Mouse (Mus musculus) bone marrow, adult 2 months (tissue): ENCODE data around the gene Sptbn2. TPM values are rescaled to one million over a fixed set of nuclear protein-coding genes. Genes with fewer than 3 reads are reported as not detected.

ENCODE experiments used
- H3K27ac ChIP-seq: fragments of 200-500 bp; 2 replicates; pipeline ENCODE4 v1.5.1; 2012; ENCODE audit warnings: low read depth, mild to moderate bottlenecking, control low read depth, inconsistent platforms, low read length; ENCODE audit not compliant: control insufficient read depth, poor library complexity, insufficient read depth
- H3K4me1 ChIP-seq: fragments of 200-500 bp; 2 replicates; pipeline ENCODE4 v1.6.1; 2011; ENCODE audit warnings: low read length; ENCODE audit not compliant: control insufficient read depth, insufficient read depth
- H3K4me3 ChIP-seq: fragments of 200-500 bp; replicated peaks from 2 replicates; pipeline ENCODE3; 2011; ENCODE audit warnings: mild to moderate bottlenecking, low read depth, low read length, control low read depth; ENCODE audit not compliant: control insufficient read depth
- CTCF ChIP-seq: fragments of 200-500 bp; IDR thresholded peaks from 2 replicates; pipeline ENCODE4 v1.5.1; 2011; ENCODE audit warnings: low read length, control low read depth; ENCODE audit not compliant: control insufficient read depth, insufficient read depth
- POLR2A ChIP-seq: fragments of 200-500 bp; IDR thresholded peaks from 2 replicates; pipeline ENCODE4 v1.6.1; 2011; ENCODE audit warnings: low read depth, mild to moderate bottlenecking, control low read depth, low read length, borderline replicate concordance; ENCODE audit not compliant: control insufficient read depth
- WGBS: fragments of 180-500 bp; shearing (Covaris S2); methylation state at CpG from one replicate; pipeline ENCODE4 v1.1.7; 2018; 5-methylcytosine and 5-hydroxymethylcytosine counted together
- polyA plus RNA-seq: library from polyadenylated mRNA; stranded (reverse); fragments of >200 nt; gene quantifications from 2 replicates; pipeline ENCODE4 v1.2.4, GENCODE M21; 2011; ENCODE audit warnings: low replicate concordance; ENCODE audit not compliant: missing spikeins, insufficient read depth, insufficient read length

Gene Sptbn2
- polyA plus RNA-seq, 1 experiment, result 0.77 TPM

DNA sequence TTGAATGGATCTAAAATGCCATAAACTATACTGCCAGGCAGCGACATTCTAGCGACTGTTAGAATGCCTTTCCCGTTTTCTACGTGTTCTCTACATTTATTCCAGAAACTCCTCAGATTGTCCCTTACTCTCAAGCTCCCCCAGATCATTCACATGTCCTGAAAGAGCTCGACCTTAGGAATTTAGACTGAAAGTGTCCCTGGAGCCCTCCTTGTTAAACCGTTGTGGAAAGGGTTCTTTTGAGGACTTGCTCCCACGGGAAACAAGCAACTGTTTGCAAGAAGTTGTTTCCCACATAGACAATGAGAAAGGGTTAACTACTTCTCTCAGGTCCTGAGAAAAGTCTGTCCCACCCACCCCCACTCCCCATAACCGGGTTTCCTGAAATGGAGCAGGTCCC is 10.3 kb upstream of the Sptbn2 start:
- TF ChIP-seq POLR2A, result no peak
- Histone ChIP-seq H3K4me1 (no peaks in the 10 kb centered on the region; the same call in 1 of the 2 replicates), H3K4me3 (no peak overlapping the region), H3K27ac (no peak overlapping the region)
- 61% methylated on average over 8 of the region's 8 CpGs for WGBS

DNA sequence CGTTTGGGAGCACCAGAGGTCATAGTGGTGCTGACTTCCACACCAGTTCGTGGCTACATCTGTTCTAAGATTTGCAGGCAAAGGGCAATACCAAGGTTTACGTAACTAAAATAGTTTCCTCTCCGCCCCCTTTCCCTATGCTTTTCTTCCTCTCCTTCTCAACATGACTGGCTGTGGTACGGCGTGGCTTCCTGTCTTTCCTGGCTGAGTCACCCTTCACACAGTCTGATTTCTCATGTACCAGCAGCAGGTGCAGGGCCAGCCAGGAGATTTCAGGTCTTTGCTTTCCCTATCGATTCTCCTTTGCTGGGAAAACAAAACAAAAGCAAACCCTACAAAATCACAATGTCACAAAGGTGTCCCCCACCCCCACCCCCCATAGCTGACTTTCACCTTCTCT is 9.7 kb upstream of the Sptbn2 start:
- no peaks in the 10 kb centered on the region; the same call in 1 of the 2 replicates for H3K4me1 ChIP-seq
- no peak overlapping the region for H3K4me3 ChIP-seq
- TF ChIP-seq CTCF (no peak), POLR2A (no peak)
- WGBS, result 2% methylated on average over 7 of the region's 7 CpGs
- H3K27ac ChIP-seq, result no peak overlapping the region

DNA sequence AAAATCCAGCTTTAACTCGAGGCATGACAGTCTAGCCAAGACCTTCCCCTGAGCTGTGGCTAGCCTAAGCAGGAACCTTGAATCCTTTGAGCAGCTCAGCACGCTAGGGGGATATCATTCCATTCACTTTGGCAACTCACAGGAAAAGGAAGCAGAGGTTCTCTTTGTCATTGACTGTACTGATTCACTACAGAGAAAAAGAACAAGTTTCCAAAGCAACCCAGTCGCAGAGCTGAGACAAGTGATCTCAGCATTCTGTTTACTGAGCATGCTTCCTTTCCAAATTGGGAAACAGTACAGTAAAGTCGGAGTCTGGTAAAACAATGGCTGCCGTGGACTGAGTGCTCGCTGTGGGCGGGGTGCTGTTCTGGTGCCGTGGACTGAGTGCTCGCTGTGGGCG is 2.2 kb upstream of the Sptbn2 start:
- no peak overlapping the region for H3K4me3 ChIP-seq
- WGBS, result 56% methylated on average over 10 of the region's 10 CpGs
- H3K4me1 ChIP-seq, result no peaks in the 10 kb centered on the region
- H3K27ac ChIP-seq, result no peak overlapping the region
- TF ChIP-seq CTCF, result no peak
- TF ChIP-seq POLR2A, result no peak

DNA sequence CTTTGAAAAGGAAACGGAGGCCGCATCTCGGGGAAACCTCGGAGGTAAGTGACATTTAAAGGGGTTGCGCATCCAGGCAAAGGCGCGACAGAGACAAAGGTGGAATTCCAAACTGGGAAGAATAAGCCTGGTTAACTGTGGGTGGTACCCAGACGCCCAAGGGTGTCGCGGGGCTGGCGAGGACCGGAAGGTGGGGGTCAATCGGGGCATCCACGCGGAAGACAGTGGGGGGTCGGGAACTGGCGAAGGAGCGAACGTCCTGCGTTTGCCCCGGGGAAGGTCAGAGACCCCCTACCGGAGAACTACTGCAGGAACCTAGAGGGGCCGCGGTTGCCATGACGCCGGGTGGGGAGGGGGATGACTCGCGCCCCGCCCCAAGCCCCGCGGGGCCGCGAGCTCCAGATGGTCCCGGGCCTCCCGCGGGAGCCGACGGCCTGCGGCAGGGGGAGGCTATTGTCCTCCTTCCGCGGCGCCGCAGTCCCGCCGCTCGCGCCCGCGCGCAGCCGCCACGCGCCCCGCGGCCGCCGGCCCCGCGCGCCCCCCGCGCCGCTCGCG is 711 bp downstream of the Sptbn2 start:
- Histone ChIP-seq H3K27ac (no peak overlapping the region; the same call in 1 of the 2 replicates), H3K4me1 (no peaks in the 10 kb centered on the region), H3K4me3 (no peak overlapping the region)
- TF ChIP-seq POLR2A, result no peak
- TF ChIP-seq CTCF, result no peak
- 3% methylated on average over 61 of the region's 65 CpGs for WGBS

DNA sequence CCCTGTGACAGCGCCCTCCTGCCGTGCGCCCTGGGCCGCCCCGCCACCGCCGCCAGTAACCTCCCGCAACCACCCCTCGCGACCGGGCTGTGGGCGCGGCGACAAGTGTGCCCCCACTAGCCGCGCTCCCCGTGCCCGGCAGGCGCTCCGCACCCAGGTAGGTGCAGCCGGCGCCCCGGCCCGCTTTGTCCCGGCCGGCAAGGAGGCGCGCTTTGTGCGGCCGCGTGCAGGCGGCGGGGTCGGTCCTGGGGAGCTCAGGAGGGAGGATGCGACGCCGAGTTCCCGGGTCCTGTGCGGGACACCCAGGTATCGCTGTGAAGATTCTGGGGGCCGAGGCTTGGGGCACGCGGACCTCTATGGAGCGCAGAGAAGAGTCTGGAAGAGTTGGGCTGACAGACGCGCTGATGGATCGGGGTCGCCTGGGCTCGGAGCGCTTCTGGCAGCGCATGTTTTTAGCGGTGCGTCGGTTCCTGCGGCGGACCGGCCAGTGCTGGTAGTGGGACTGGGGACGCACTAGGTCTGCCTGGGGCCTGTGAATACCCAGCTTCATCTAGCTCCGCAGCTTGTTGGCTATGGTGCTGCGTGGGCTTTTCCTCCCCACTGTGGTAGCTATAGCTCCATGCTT is 1.3 kb downstream of the Sptbn2 start:
- H3K4me1 ChIP-seq, result no peaks in the 10 kb centered on the region
- H3K27ac ChIP-seq, result no peak overlapping the region
- no peak overlapping the region for H3K4me3 ChIP-seq
- TF ChIP-seq CTCF, result no peak
- no peak for TF ChIP-seq POLR2A
- 2% methylated on average over 60 of the region's 60 CpGs for WGBS

DNA sequence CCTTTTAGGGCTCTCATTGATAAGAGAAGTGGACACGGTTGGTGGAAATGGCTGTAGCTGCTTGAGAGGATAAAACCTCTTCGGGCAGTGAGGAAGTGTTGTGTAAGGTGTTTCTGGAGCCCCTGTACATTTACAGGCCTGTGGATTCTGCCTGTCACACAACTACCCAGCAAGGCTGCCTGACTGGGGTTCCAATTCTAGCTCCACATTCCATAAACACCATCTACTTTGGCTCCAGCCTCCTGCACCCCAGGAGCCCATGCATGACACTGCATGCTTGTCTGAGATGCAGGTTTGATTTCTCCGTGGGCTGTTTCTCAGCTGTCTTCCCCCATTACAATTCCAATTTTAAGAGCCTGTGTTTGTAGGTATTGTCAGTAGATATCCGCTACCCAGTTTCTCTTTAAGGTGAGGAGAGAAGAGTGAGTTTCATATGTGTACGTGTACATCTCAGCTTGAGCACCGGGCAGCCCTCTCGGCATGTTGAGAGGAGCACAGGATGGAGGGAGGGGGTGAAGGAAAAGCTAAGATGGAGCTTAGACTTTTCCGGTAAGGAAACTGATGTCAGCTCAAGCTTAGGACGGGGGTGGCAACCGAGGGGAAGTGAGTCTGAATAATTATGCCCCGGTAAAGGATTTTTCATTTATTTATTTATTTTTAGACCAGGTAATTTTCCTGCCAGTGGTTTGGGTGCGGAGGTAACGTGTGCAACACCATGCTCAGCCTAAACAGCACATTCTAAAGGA is 2.0 kb downstream of the Sptbn2 start:
- WGBS, result 14% methylated on average over 13 of the region's 13 CpGs
- TF ChIP-seq CTCF (no peak), POLR2A (no peak)
- Histone ChIP-seq H3K4me1 (no peaks in the 10 kb centered on the region), H3K4me3 (no peak overlapping the region), H3K27ac (no peak overlapping the region)

DNA sequence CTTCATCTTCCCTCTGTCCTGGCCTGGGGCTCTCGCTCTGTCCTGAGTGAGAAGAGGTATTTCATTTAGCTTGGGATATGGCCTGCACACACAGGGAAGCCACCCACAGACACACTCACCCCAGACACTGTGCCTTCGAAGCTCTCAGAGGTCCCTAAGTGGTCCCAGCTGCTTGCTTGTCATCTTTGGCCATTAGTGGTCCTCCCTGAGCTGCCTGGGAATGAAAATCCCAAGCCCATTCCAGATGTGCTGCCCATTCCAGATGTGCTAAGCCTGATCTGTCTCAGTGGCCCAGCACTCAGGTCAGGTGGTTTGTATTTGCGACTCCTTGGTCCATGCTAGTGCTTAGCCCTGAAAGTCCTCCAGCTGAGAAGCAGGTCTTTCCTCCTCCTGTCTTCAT is 2.9 kb downstream of the Sptbn2 start:
- Histone ChIP-seq H3K4me3 (no peak overlapping the region), H3K4me1 (no peaks in the 10 kb centered on the region), H3K27ac (no peak overlapping the region)
- WGBS, result 75% methylated on average over 3 of the region's 3 CpGs
- TF ChIP-seq POLR2A (no peak), CTCF (no peak)

DNA sequence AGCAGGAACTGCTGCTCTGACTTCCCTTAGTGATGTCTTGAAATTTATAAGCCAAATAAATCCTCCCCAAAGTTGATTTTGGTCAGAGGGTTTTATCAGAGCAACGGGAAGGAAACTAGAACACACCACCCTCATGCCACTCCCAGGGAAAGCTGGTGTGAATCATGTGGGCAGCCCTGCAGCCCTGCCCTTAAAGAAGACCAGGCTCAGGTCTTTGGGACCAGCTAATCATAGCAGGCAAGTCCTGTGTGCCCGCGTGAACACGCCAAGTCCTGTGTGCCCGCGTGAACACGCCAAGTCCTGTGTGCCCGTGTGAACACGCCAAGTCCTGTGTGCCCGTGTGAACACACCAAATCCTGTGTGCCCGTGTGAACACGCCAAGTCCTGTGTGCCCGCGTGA is 5.8 kb downstream of the Sptbn2 start:
- Histone ChIP-seq H3K4me1 (no peaks in the 10 kb centered on the region), H3K27ac (no peak overlapping the region), H3K4me3 (no peak overlapping the region)
- WGBS, result 86% methylated on average over 14 of the region's 14 CpGs
- TF ChIP-seq POLR2A, result no peak
- no peak for TF ChIP-seq CTCF
